Mouse (Mus musculus) erythroblast, embryonic 14.5 days (primary cell): ENCODE measurements around the gene Otud7a.

Experiments used
- GATA1 ChIP-seq: IDR thresholded peaks from 2 replicates; pipeline ENCODE4 v1.6.1; 2012; ENCODE audit warnings: low read length, inconsistent platforms, mixed read lengths
- TAL1 ChIP-seq: IDR thresholded peaks from 3 replicates; pipeline ENCODE4 v1.6.1; 2012; ENCODE audit warnings: low read length, inconsistent platforms, mixed read lengths

GRCm38 (mm10) chr7:63523051-63523450 is 78.5 kb downstream of the Otud7a start:
- TF ChIP-seq GATA1 = no peak
- no peak for TF ChIP-seq TAL1
